Mouse (Mus musculus) bone marrow, adult 2 months (tissue): ENCODE measurements around the gene Naalad2.

Source experiments
- CTCF ChIP-seq: fragments of 200-500 bp; IDR thresholded peaks from 2 replicates; pipeline ENCODE4 v1.5.1; 2011; ENCODE audit warnings: low read length, control low read depth; ENCODE audit not compliant: control insufficient read depth, insufficient read depth
- POLR2A ChIP-seq: fragments of 200-500 bp; IDR thresholded peaks from 2 replicates; pipeline ENCODE4 v1.6.1; 2011; ENCODE audit warnings: low read depth, mild to moderate bottlenecking, control low read depth, low read length, borderline replicate concordance; ENCODE audit not compliant: control insufficient read depth

GRCm38 (mm10) chr9:18404118-18404517 is 1.3 kb upstream of the Naalad2 start, which contains the start of gene Ubtfl1:
- no peak for TF ChIP-seq CTCF
- no peak for TF ChIP-seq POLR2A
